Mouse (Mus musculus): ENCODE data around the gene Acot7.
A peak's percentile ranks its signal among the peaks of the same experiment; 100 is the strongest.

The Acot7 gene

DNA sequence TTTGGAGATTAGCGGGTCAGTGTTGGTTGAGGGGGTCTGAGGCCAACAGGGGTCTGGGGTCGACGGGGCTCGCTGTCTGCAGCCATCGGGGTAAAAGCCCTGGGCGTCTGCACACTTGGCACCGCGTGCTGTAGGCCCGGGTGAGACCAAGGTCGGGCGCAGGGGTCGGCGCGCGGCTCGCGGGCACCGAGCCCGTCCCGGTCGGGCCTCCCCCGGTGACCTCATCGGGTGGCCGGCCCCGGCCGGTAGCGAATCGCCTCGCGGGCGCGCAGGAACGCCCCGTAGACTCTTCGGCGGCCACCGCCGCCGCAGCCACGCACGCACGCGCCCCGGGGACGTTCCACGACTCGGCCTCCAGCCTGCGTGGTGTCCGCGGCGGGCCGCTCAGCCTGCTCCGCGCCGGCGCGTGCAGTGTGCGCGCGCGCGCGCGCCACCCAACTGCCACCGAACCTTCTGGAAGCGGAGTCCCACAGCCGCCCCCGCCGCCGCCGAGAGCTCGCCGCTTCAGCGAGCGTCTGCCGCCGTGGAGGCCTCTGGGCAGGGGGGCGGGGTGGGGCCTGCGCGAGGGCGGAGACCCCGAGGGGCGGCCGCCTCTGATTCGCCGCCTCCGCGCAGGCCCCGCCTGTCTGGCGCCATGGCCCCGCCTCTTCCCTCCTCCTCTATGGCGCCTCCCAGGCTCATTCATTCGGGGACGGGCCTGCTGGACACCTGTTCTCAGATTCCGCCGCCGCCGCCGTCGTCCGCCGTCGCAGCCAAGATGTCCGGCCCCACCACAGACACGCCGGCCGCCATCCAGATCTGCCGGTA is at the start of gene Acot7:
TSS of gene Acot7 (plus strand) at position 598 of the 807 bp plus-strand sequence.
- peak; percentile 77 to 94 for DNase-seq (ENCODE audit: low spot score in 2 of 2)

- no peak for DNase-seq (ENCODE audit: low spot score in 2 of 2)
Observed at GRCm38 (mm10) chr4:152128784-152129183, 49.1 kb upstream of the Acot7 start.

DNA sequence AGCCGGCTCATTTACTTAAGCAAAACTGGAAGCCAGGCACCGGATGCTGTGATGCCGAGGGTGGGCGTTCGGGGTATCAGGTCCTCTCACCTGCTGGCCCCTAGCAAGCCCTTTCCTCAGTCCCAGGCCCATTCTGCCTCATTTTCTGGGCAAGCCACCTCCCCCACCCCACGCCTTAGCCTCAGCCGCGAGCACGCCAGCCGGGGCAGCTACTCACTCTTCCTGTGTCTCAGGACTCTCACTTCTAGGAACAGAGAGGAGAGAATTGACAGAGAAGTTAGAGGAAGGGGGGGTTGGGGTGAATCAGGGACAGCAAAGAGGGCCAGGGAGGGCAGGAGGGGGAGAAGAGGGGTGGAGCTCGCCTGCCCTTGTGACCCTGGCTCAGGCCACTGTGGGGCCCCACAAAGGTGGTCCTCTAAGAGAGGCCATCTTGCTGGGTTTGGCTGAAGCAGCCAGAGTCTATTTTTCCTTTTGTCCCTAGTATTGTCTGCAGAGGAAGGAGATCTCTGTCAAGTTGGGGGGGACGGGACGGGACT is 48.5 kb upstream of the Acot7 start:
- no peak for DNase-seq (ENCODE audit: low spot score in 2 of 2)

- peak in 1 of 2 experiments; percentile 47 for DNase-seq (ENCODE audit: low spot score in 2 of 2)
Observed at GRCm38 (mm10) chr4:152130771-152131653, 46.9 kb upstream of the Acot7 start.

GRCm38 (mm10) chr4:152131809-152132771 is 45.8 kb upstream of the Acot7 start:
- no peak for DNase-seq (ENCODE audit: low spot score in 2 of 2)

DNA sequence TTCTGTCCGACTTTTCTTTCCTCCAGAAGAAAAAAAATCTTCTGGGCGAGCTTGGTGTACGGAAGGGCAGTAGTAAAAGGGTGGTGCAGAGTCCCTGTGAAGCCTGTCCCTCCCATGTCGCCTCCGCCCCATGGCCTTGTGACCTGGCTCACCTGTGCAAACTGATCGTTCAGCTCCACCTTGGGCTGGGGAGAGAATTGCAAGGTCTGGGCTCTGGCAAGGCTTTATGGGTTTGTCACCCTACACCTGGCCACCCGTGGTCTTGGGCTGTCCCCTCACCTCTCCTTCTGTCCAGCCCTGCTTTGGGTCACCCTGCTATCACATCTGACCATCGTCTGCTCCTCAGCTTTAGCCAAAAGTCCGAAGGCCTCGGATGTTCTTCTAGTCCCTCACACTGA is 45.2 kb upstream of the Acot7 start:
- no peak for DNase-seq (ENCODE audit: low spot score in 2 of 2)

DNA sequence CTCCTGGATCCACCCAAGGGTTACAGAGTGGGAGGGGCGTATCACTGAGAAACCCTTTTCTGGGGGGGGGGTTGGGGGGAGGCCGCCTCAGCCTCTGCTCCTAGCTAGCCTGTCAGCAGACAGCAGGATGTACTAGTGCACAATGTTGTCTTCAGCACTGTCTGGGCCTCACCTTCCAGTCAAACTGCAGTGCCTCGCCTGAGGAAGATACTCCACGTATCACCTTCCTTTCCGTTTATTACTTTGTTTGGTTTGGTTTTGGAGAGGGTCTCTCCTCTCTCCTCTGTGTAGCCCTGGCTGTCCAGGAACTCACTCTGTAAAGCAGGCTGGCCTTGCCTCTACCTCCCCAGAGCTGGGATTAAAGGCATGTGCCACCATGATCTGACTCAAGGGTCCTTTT is 44.7 kb upstream of the Acot7 start:
- DNase-seq (ENCODE audit: low spot score in 2 of 2), result no peak

- no peak for DNase-seq (ENCODE audit: low spot score in 2 of 2)
Observed at GRCm38 (mm10) chr4:152134507-152134906, 43.4 kb upstream of the Acot7 start.

DNA sequence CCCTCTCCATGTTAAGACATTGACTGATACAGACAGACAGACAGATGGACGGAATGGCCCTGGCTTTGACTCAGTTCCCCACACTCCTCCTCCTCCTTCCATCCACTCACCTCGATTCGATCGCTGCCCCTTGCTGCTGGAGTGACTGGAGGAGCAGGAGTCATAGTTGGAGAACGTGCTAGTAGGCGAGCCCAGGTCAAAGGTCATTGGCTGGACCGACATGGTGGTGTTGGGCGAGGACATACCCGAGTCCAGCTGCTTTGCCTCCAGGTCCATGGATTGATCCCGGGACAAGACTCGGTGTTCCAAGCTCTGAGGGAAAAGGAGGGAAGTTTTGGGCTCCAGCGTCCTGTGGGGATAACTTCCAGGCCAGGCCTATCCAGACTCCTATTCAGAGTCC is 42.6 kb upstream of the Acot7 start:
- DNase-seq (ENCODE audit: low spot score in 2 of 2), result no peak

- no peak for DNase-seq (ENCODE audit: low spot score in 2 of 2)
Observed at GRCm38 (mm10) chr4:152136112-152136875, 41.6 kb upstream of the Acot7 start.

GRCm38 (mm10) chr4:152136876-152137250 is 41.1 kb upstream of the Acot7 start:
- no peak for DNase-seq (ENCODE audit: low spot score in 2 of 2)

DNA sequence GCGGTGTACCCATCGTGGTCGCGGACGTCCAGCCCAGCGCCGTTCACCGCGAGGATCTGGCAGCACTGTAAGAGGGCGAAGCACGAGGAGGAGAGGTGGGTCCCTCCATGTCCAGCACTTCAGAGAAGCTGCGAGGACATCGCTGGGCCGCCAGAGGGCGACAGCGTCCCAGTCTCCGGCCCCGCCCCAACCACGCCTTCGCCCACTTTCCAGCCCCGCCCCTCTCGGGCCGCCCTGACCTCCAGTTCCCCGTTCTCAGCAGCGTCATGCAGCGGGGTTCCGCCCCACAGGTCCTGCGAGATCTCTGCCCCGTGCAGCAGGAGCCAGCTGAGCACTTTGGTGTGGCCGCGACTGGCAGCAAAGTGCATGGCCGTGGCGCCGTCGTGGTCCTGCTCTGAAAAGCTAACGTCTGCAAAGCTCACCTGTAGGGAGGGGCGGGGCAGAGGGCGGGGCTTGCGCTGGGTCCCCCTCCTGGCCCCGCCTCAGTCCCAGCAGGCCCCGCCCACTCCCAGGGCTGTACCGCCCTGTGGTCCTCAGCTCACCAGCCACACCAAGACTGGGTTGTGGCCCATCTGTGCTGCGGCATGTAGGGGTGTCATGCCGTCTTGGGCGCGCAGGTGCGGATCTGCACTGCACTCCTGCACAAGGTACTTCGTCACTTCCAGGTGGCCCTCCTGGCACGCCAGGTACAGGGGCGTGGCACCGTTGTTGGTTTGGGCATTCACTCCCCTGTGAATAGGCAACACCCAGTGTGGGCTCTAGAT is 39.3 kb upstream of the Acot7 start:
- DNase-seq (ENCODE audit: low spot score in 2 of 2), result peak; percentile 76 to 81

GRCm38 (mm10) chr4:152140441-152140840 is 37.5 kb upstream of the Acot7 start:
- peak in 1 of 2 experiments; percentile 66 for DNase-seq (ENCODE audit: low spot score in 2 of 2)

DNA sequence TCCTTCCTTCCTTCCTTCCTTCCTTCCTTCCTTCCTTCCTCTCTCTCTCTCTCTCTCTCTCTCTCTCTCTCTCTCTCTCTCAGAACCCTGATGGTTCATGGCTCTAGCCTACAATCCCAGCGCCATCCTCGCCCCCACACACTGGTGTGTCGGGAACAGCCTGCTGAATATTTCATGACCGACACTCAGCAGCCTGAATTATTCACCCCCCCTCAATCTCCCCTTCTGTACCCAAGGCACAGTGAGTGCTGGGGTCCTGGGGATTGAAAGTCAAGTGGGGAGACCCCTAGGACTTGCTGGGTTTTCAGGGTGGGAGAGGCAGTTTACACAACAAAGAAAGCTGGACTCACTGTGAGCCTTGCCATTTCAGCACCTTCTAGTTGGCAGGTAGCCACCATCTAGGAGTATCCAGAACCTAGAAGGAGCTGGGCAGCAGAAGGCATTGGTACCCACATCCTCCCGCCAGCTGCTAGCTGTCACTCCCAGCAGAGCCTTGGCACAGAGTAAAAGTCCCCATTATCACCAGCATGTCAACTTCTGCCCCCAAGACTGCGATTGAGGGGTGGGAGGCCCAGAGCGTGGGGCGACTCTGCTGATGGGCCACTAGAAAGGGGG is 36.3 kb upstream of the Acot7 start:
- no peak for DNase-seq (ENCODE audit: low spot score in 2 of 2)

DNA sequence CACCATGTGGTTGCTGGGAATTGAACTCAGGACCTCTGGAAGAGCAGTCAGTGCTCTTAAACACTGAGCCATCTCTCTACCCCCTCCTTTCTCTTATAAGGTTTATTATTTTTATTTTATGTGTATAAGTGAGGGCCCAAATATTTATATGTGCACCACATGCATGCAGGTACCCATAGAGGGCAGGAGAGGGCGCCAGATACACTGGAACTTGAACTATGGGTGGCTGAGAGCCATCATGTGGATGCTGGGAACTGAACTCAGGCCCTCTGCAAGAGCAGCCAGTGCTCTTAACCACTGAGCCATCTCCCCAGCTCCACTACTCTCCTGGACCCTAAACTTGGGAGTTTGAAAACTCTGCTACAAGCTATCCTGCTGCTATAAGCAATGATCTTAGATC is 34.3 kb upstream of the Acot7 start:
- DNase-seq (ENCODE audit: low spot score in 2 of 2), result no peak

- DNase-seq (ENCODE audit: low spot score in 2 of 2), result no peak
Observed at GRCm38 (mm10) chr4:152145473-152145872, 32.5 kb upstream of the Acot7 start.

DNA sequence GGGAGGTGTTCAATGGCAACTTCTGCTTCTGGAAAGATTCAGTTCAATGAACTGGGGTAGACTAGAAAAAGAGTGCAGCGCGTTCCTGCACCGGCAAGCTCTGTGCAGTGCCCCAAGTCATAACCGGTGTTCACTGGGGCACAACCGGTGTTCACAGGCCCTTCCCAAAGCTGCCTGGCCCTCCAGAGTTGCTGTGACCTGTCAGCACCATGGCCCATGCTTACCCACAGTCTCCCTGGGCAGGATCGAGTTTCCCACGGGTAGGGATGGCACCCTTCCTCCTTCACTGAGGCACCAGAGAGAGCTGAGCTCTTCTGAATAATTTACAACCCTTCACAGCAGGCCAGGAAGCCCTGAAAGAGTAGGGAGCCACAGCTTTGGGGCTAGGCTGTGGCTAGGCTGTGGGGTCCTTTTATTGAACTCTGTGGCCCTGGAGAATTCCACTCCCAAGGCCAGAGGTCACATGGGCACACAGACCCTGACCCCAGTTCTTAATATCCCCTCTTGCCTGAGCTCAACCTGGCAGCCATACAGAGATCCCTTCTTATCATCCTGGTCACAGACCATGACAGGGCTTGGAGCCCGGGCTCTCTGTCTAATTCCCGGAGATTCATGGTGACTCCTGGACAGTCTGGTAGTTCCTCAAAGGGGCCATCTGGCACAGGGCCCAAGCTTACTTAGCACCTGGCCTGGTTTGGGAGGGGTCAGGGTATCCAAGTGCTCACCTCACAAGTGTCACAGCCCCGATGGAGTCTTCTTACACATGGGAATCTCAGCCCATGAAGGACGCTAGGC is 31.7 kb upstream of the Acot7 start:
- DNase-seq (ENCODE audit: low spot score in 2 of 2), result no peak

DNA sequence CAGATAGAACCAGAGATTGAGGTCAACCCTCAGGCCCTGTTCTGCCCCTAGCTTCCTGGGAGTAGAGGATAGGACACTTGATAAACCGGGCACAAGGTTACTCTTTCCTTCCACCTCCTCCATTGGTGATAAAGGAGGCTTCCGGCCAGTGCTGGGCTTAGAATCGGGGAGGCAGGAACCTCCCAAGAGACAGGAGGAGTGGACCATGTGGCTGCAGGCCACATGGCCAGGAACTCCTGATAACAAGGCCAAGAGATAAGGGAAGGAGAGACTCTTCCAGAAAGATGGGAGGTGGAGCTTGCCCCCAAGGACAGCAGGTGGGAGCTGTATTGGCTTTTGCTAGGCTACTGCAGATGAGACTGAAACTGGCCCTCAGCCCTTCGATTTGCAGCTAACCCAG is 27.4 kb upstream of the Acot7 start:
- no peak for DNase-seq (ENCODE audit: low spot score in 2 of 2)

All from cerebellum, postnatal 4 days (tissue).